Mouse (Mus musculus): ENCODE data around the gene Lamb3. TPM values are rescaled to one million over a fixed set of nuclear protein-coding genes. Genes with fewer than 3 reads are reported as not detected.

The Lamb3 gene
- total and polyA plus RNA-seq, 3 experiments, result 10.1 to 14.6 (median 12.3) TPM

DNA sequence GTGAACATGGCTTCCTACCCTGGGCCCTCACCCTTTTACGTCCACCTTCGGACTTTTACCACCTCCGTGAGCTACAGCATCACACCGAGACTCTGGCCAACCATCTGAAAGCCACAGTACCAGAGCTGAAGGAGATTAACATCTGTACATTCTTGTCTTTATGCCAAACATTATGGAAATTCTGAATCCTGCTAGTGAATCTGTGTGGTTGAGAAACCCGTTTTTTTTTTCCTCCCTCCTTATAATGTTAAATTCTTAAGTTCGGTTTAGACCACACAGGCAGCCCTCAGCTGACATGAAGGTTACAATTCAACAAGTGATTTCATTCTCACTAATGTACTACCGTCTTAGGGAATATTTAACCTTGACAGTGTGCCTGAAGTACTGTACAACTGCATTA is 27.4 kb downstream of the Lamb3 start:
- DNase-seq (ENCODE audit: extremely low read depth), result no peak
- Histone ChIP-seq H3K9ac (ENCODE audit: insufficient read depth, low read depth) (no peak overlapping the region), H3K4me2 (ENCODE audit: insufficient read depth, low read depth, poor library complexity, severe bottlenecking) (no peak overlapping the region), H3K27ac (ENCODE audit: insufficient read depth, low read depth) (no peak overlapping the region), H3K9me3 (replicated peaks; ENCODE audit: low read length) (no peaks in the 10 kb centered on the region), H3K36me3 (replicated peaks in 1 of 2; ENCODE audit: control insufficient read depth in 1 of 2, insufficient read depth in 1 of 2, low read length in 1 of 2) (peaks cover 0 to 17% of the 10 kb centered on the region in 2 experiments), H3K27me3 (replicated peaks) (no peaks in the 10 kb centered on the region), H3K79me2 (replicated peaks; ENCODE audit: control insufficient read depth, extremely low read depth, insufficient read depth, poor library complexity, severe bottlenecking) (no peaks in the 10 kb centered on the region), H3K4me1 (ENCODE audit: control insufficient read depth in 1 of 2, insufficient read depth in 2 of 2) (peaks cover 13 to 54% of the 10 kb centered on the region in 2 experiments), H3K4me3 (replicated peaks in 1 of 3; ENCODE audit: low read depth in 2 of 3, low read length in 2 of 3, poor library complexity in 1 of 3) (no peak overlapping the region)
- dilution Hi-C loops (cut with MboI; ENCODE audit: extremely low pct_ligation_motif_present, extremely low pct_unique_long_range_greater_than_20kb, low sequenced_read_pairs) (no loop called here), in situ Hi-C loops (cut with MboI; ENCODE audit: low pct_ligation_motif_present, low pct_unique_long_range_greater_than_20kb, low sequenced_read_pairs) (no loop called here)
- no peak for TF ChIP-seq MXI1 (IDR thresholded peaks at IDR 0.05; ENCODE audit: low read depth, low read length)
- TF ChIP-seq MAZ (IDR thresholded peaks at IDR 0.05; ENCODE audit: low read depth, low read length), result no peak
- TF ChIP-seq USF2 (conservative IDR thresholded peaks at IDR 0.05; ENCODE audit: low read depth, low read length), result no peak
- no peak for TF ChIP-seq TBP (conservative IDR thresholded peaks at IDR 0.05; ENCODE audit: low read depth, low read length)
- TF ChIP-seq POLR2AphosphoS2 (IDR thresholded peaks at IDR 0.05; ENCODE audit: low read depth, low read length), result no peak
- TF ChIP-seq USF1 (IDR thresholded peaks at IDR 0.05; ENCODE audit: low read depth, low read length), result no peak
- TF ChIP-seq SIN3A (IDR thresholded peaks at IDR 0.05; ENCODE audit: low read length), result no peak
- TF ChIP-seq JUN (IDR thresholded peaks at IDR 0.05; ENCODE audit: insufficient read depth, low read depth, low read length), result no peak
- TF ChIP-seq CHD1 (IDR thresholded peaks at IDR 0.05; ENCODE audit: low read depth, low read length), result no peak
- TF ChIP-seq ZMIZ1 (IDR thresholded peaks at IDR 0.05; ENCODE audit: low read depth, low read length), result no peak

DNA sequence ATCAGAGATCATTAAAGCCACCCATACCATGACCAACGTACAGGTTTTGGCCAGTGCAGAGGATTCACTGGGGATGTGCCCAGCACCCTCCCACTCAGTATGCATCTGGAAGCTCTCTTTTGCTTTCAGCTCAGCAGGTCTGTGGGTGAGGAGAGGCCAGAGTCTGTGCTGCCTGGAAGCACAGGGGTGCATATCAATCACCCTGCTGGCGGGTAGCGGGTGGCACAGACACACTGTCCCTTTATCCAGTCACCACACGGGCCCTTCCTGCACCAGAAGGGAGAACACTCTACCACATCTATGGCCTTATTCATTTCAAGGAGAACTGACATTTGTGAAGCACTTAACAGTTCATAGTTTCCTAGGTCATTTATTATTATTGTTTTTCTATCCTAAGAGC is 30.9 kb downstream of the Lamb3 start:
- H3K9ac ChIP-seq (ENCODE audit: insufficient read depth, low read depth), result no peak overlapping the region
- DNase-seq (ENCODE audit: extremely low read depth), result no peak
- dilution Hi-C loops (cut with MboI; ENCODE audit: extremely low pct_ligation_motif_present, extremely low pct_unique_long_range_greater_than_20kb, low sequenced_read_pairs) (no loop called here), in situ Hi-C loops (cut with MboI; ENCODE audit: low pct_ligation_motif_present, low pct_unique_long_range_greater_than_20kb, low sequenced_read_pairs) (no loop called here)
- H3K4me1 ChIP-seq (ENCODE audit: control insufficient read depth in 1 of 2, insufficient read depth in 2 of 2), result peaks cover 16 to 46% of the 10 kb centered on the region in 2 experiments
- no peak overlapping the region for H3K4me3 ChIP-seq (replicated peaks in 1 of 3; ENCODE audit: low read depth in 2 of 3, low read length in 2 of 3, poor library complexity in 1 of 3)
- no peaks in the 10 kb centered on the region for H3K79me2 ChIP-seq (replicated peaks; ENCODE audit: control insufficient read depth, extremely low read depth, insufficient read depth, poor library complexity, severe bottlenecking)
- peaks cover 3 to 20% of the 10 kb centered on the region in 2 experiments for H3K36me3 ChIP-seq (replicated peaks in 1 of 2; ENCODE audit: control insufficient read depth in 1 of 2, insufficient read depth in 1 of 2, low read length in 1 of 2)
- no peak overlapping the region for H3K4me2 ChIP-seq (ENCODE audit: insufficient read depth, low read depth, poor library complexity, severe bottlenecking)
- H3K27ac ChIP-seq (ENCODE audit: insufficient read depth, low read depth), result no peak overlapping the region
- no peaks in the 10 kb centered on the region for H3K27me3 ChIP-seq (replicated peaks)
- TF ChIP-seq MAX (IDR thresholded peaks at IDR 0.05; ENCODE audit: low read length) (no peak), ZNF384 (IDR thresholded peaks at IDR 0.05; ENCODE audit: low read depth, low read length) (no peak), MEF2A (IDR thresholded peaks at IDR 0.05; ENCODE audit: borderline replicate concordance, low read depth, low read length) (no peak), USF2 (conservative IDR thresholded peaks at IDR 0.05; ENCODE audit: low read depth, low read length) (no peak), KAT2A (IDR thresholded peaks at IDR 0.05; ENCODE audit: insufficient replicate concordance, low read length) (no peak), POLR2AphosphoS2 (IDR thresholded peaks at IDR 0.05; ENCODE audit: low read depth, low read length) (no peak), ETS1 (conservative IDR thresholded peaks at IDR 0.05; ENCODE audit: low read depth, low read length) (no peak), JUN (IDR thresholded peaks at IDR 0.05; ENCODE audit: insufficient read depth, low read depth, low read length) (no peak), ZKSCAN1 (IDR thresholded peaks at IDR 0.05; ENCODE audit: borderline replicate concordance, low read depth, low read length) (no peak), EP300 (IDR thresholded peaks at IDR 0.05; ENCODE audit: low read length) (no peak), SMC3 (IDR thresholded peaks at IDR 0.05; ENCODE audit: low read depth, low read length) (no peak), ZMIZ1 (IDR thresholded peaks at IDR 0.05; ENCODE audit: low read depth, low read length) (no peak), TCF12 (IDR thresholded peaks at IDR 0.05; ENCODE audit: low read depth, low read length) (no peak), SIN3A (IDR thresholded peaks at IDR 0.05; ENCODE audit: low read length) (no peak), CHD2 (IDR thresholded peaks at IDR 0.05; ENCODE audit: low read length) (no peak), RCOR1 (conservative IDR thresholded peaks at IDR 0.05; ENCODE audit: low read depth, low read length) (no peak), IRF4 (IDR thresholded peaks at IDR 0.05; ENCODE audit: low read depth, low read length) (no peak), NELFE (IDR thresholded peaks at IDR 0.05; ENCODE audit: low read depth, low read length) (no peak), UBTF (IDR thresholded peaks at IDR 0.05; ENCODE audit: low read depth, low read length) (no peak), NRF1 (IDR thresholded peaks at IDR 0.05; ENCODE audit: low read depth, low read length) (no peak)
- H3K9me3 ChIP-seq (replicated peaks; ENCODE audit: low read length), result no peaks in the 10 kb centered on the region

Measured in CH12.LX (cell line).